In genomic region chrX:136227768-136228167, GRCm38 (mm10) we compare ENCODE assay signal across 19 mouse cellular contexts. TPM values are rescaled to one million over a fixed set of nuclear protein-coding genes. Genes with fewer than 3 reads are reported as not detected.
DNase-seq lines count a peak whose midpoint lies in the region; ATAC-seq and TF ChIP-seq lines count a peak whose summit lies in the region.
"Had no signal": no experiment of that assay in that cellular context is flagged by ENCODE, and none has a peak within 500 bp of the region (broad histone marks: within the 10 kb centered on the region; RNA-seq: fewer than 3 reads in every experiment).

No protein-coding gene starts in this region.

- no peak overlapping the region for H3K9ac ChIP-seq in embryonic facial prominence, embryonic 14.5 days (ENCODE audit: low read depth, low read length)
- no peak overlapping the region for H3K9ac ChIP-seq in liver, postnatal 0 days (replicated peaks)
- H3K9ac ChIP-seq in liver, embryonic 12.5 days = no peak overlapping the region
- H3K9ac ChIP-seq: forebrain, embryonic 15.5 days had no signal

- no peak overlapping the region for H3K4me2 ChIP-seq in embryonic facial prominence, embryonic 14.5 days (ENCODE audit: low read depth, low read length)
- no peak overlapping the region for H3K4me2 ChIP-seq in liver, postnatal 0 days (ENCODE audit: low read depth, low read length)
- H3K4me2 ChIP-seq in liver, embryonic 12.5 days = no peak overlapping the region
- H3K4me2 ChIP-seq: forebrain, embryonic 15.5 days had no signal

- TF ChIP-seq CTCF in liver, postnatal 0 days (IDR thresholded peaks at IDR 0.05; ENCODE audit: low read depth) = no peak

- H3K27ac ChIP-seq in embryonic facial prominence, embryonic 14.5 days (replicated peaks; ENCODE audit: low read depth, low read length) = no peak overlapping the region
- no peak overlapping the region for H3K27ac ChIP-seq in embryonic facial prominence, embryonic 10.5 days (replicated peaks)
- H3K27ac ChIP-seq in liver, postnatal 0 days (ENCODE audit: low read depth) = no peak overlapping the region
- H3K27ac ChIP-seq in liver, embryonic 12.5 days = no peak overlapping the region
- H3K27ac ChIP-seq: forebrain, embryonic 15.5 days had no signal

- no peak for TF ChIP-seq EP300 in liver, postnatal 0 days (IDR thresholded peaks at IDR 0.05; ENCODE audit: low read depth)

- no peaks in the 10 kb centered on the region for H3K4me1 ChIP-seq in embryonic facial prominence, embryonic 14.5 days (ENCODE audit: control insufficient read depth, insufficient read depth, low read length)
- H3K4me1 ChIP-seq in embryonic facial prominence, embryonic 10.5 days = no peaks in the 10 kb centered on the region
- no peaks in the 10 kb centered on the region for H3K4me1 ChIP-seq in liver, postnatal 0 days (ENCODE audit: insufficient read depth)
- no peaks in the 10 kb centered on the region for H3K4me1 ChIP-seq in liver, embryonic 12.5 days
- H3K4me1 ChIP-seq: forebrain, embryonic 15.5 days had no signal

- peaks cover 5% of the 10 kb centered on the region for H3K27me3 ChIP-seq in embryonic facial prominence, embryonic 14.5 days (replicated peaks; ENCODE audit: control insufficient read depth, insufficient read depth, low read length)
- H3K27me3 ChIP-seq in embryonic facial prominence, embryonic 10.5 days (replicated peaks; ENCODE audit: low read depth, poor library complexity, severe bottlenecking) = peaks cover 19% of the 10 kb centered on the region
- H3K27me3 ChIP-seq in liver, postnatal 0 days (ENCODE audit: insufficient read depth, low read length) = no peaks in the 10 kb centered on the region
- H3K27me3 ChIP-seq in liver, embryonic 12.5 days (replicated peaks) = 0 out of 2 replicates have a peak, but pooled peaks cover 7% of the 10 kb centered on the region
- H3K27me3 ChIP-seq: forebrain, embryonic 15.5 days had no signal

- no peaks in the 10 kb centered on the region for H3K36me3 ChIP-seq in embryonic facial prominence, embryonic 14.5 days (ENCODE audit: control insufficient read depth, insufficient read depth, low read length)
- no peaks in the 10 kb centered on the region for H3K36me3 ChIP-seq in embryonic facial prominence, embryonic 10.5 days (replicated peaks)
- H3K36me3 ChIP-seq in liver, postnatal 0 days (replicated peaks; ENCODE audit: insufficient read depth, low read length) = no peaks in the 10 kb centered on the region
- H3K36me3 ChIP-seq in liver, embryonic 12.5 days = no peaks in the 10 kb centered on the region
- H3K36me3 ChIP-seq: forebrain, embryonic 15.5 days had no signal

- peak; percentile 44 for DNase-seq in embryonic facial prominence, embryonic 14.5 days (ENCODE audit: low spot score)
- DNase-seq in embryonic facial prominence, embryonic 10.5 days (ENCODE audit: low spot score) = no peak
- peak; percentile 56 for DNase-seq in heart, postnatal 4 days
- DNase-seq in heart, adult 11 months = no peak
- DNase-seq in liver, postnatal 0 days = peak; percentile 15
- DNase-seq in mesoderm, embryonic 11.5 days (ENCODE audit: low read depth, low spot score) = peak; percentile 26
- DNase-seq: B cell, adult 2 months; cerebellum, postnatal 25 days; layer of hippocampus, postnatal 36 days; liver; lung, adult 2 months; right cerebral cortex, adult 18-20 months; thymus, postnatal 36 days had no signal

- WGBS in embryonic facial prominence, embryonic 14.5 days = 48% methylated on average over 5 of the region's 5 CpGs
- 80% methylated on average over 5 of the region's 5 CpGs for WGBS in embryonic facial prominence, embryonic 10.5 days
- WGBS in liver, postnatal 0 days (ENCODE audit: insufficient replicate concordance) = 61% methylated on average over 5 of the region's 5 CpGs
- 60% methylated on average over 5 of the region's 5 CpGs for WGBS in liver, embryonic 12.5 days (ENCODE audit: insufficient replicate concordance)

- H3K4me3 ChIP-seq in embryonic facial prominence, embryonic 14.5 days (ENCODE audit: low read depth, low read length) = no peak overlapping the region
- H3K4me3 ChIP-seq in embryonic facial prominence, embryonic 10.5 days = no peak overlapping the region
- H3K4me3 ChIP-seq in liver, postnatal 0 days (ENCODE audit: low read depth, low read length) = no peak overlapping the region
- no peak overlapping the region for H3K4me3 ChIP-seq in liver, embryonic 12.5 days
- H3K4me3 ChIP-seq: forebrain, embryonic 15.5 days had no signal

- H3K9me3 ChIP-seq in embryonic facial prominence, embryonic 14.5 days (ENCODE audit: control insufficient read depth, low read length) = no peaks in the 10 kb centered on the region
- no peaks in the 10 kb centered on the region for H3K9me3 ChIP-seq in embryonic facial prominence, embryonic 10.5 days
- no peaks in the 10 kb centered on the region for H3K9me3 ChIP-seq in liver, postnatal 0 days (ENCODE audit: low read length)
- H3K9me3 ChIP-seq in liver, embryonic 12.5 days (replicated peaks) = no peaks in the 10 kb centered on the region
- H3K9me3 ChIP-seq: forebrain, embryonic 15.5 days had no signal

- no peak for ATAC-seq in embryonic facial prominence, embryonic 14.5 days (ENCODE audit: low read depth)
- no peak for ATAC-seq in liver, postnatal 0 days
- no peak for ATAC-seq in liver, embryonic 12.5 days
- ATAC-seq: forebrain, embryonic 15.5 days; midbrain, embryonic 16.5 days had no signal

RNA-seq across cellular contexts. Expression of gene Bex1, which starts 12.5 kb away (rescaled TPM):
- 131 and 140 TPM in 2 replicates for polyA plus RNA-seq in embryonic facial prominence, embryonic 14.5 days (2014; fragmentation: Nextera tagmentation; extraction: Ambion mirVana)
- polyA plus RNA-seq in embryonic facial prominence, embryonic 10.5 days (2016; fragmentation: Nextera tagmentation; extraction: Ambion mirVana) = 135 and 145 TPM in 2 replicates
- total RNA-seq in heart, postnatal 4 days (2021) = 100 to 1,000 TPM; 145 to 157 TPM
- 134 and 163 TPM in 2 replicates for polyA plus RNA-seq in liver, postnatal 0 days (2015; fragmentation: Nextera tagmentation; extraction: Ambion mirVana)
- polyA plus RNA-seq in liver, embryonic 12.5 days (2016; fragmentation: Nextera tagmentation; extraction: Ambion mirVana) = 147 and 153 TPM in 2 replicates

RNA-seq across cellular contexts. Expression of gene Tceal7, which starts 13.2 kb away (rescaled TPM):
- polyA plus RNA-seq in embryonic facial prominence, embryonic 14.5 days (2014; fragmentation: Nextera tagmentation; extraction: Ambion mirVana) = 271 and 420 TPM in 2 replicates
- polyA plus RNA-seq in embryonic facial prominence, embryonic 10.5 days (2016; fragmentation: Nextera tagmentation; extraction: Ambion mirVana) = 0.58 and 0.82 TPM in 2 replicates
- total RNA-seq in heart, postnatal 4 days (2021) = 10 to 100 TPM; 24.0 to 86.2 TPM
- polyA plus RNA-seq in liver, postnatal 0 days (2015; fragmentation: Nextera tagmentation; extraction: Ambion mirVana) = 0.36 and 5.2 TPM in 2 replicates
- 0.98 and 1.4 TPM in 2 replicates for polyA plus RNA-seq in liver, embryonic 12.5 days (2016; fragmentation: Nextera tagmentation; extraction: Ambion mirVana)
- total RNA-seq: megakaryocyte progenitor cell, adult 5-6 weeks had no signal
- polyA plus RNA-seq: gonadal fat pad, adult 2 months; lung, adult 2 months; small intestine, adult 2 months had no signal

RNA-seq across cellular contexts. Expression of gene Tceal9, which starts 17.1 kb away (rescaled TPM):
- 553 and 556 TPM in 2 replicates for polyA plus RNA-seq in embryonic facial prominence, embryonic 14.5 days (2014; fragmentation: Nextera tagmentation; extraction: Ambion mirVana)
- polyA plus RNA-seq in embryonic facial prominence, embryonic 10.5 days (2016; fragmentation: Nextera tagmentation; extraction: Ambion mirVana) = 471 and 531 TPM in 2 replicates
- total RNA-seq in heart, postnatal 4 days (2021) = 100 to 1,000 TPM; 210 to 224 TPM
- polyA plus RNA-seq in liver, postnatal 0 days (2015; fragmentation: Nextera tagmentation; extraction: Ambion mirVana) = 220 and 246 TPM in 2 replicates
- polyA plus RNA-seq in liver, embryonic 12.5 days (2016; fragmentation: Nextera tagmentation; extraction: Ambion mirVana) = 223 and 224 TPM in 2 replicates

RNA-seq across cellular contexts. Expression of gene Tceal5, which starts 24.1 kb away (rescaled TPM):
- polyA plus RNA-seq in embryonic facial prominence, embryonic 14.5 days (2014; fragmentation: Nextera tagmentation; extraction: Ambion mirVana) = 6.6 and 7.0 TPM in 2 replicates
- 4.8 and 5.6 TPM in 2 replicates for polyA plus RNA-seq in embryonic facial prominence, embryonic 10.5 days (2016; fragmentation: Nextera tagmentation; extraction: Ambion mirVana)
- total RNA-seq in heart, postnatal 4 days (2021) = 10 to 100 TPM; 18.0 to 23.2 TPM
- 12.7 and 16.3 TPM in 2 replicates for polyA plus RNA-seq in liver, postnatal 0 days (2015; fragmentation: Nextera tagmentation; extraction: Ambion mirVana)
- polyA plus RNA-seq in liver, embryonic 12.5 days (2016; fragmentation: Nextera tagmentation; extraction: Ambion mirVana) = 5.2 and 5.8 TPM in 2 replicates

RNA-seq across cellular contexts. Expression of gene Bex3, which starts 42.3 kb away (rescaled TPM):
- 391 and 421 TPM in 2 replicates for polyA plus RNA-seq in embryonic facial prominence, embryonic 14.5 days (2014; fragmentation: Nextera tagmentation; extraction: Ambion mirVana)
- polyA plus RNA-seq in embryonic facial prominence, embryonic 10.5 days (2016; fragmentation: Nextera tagmentation; extraction: Ambion mirVana) = 691 TPM in 2 replicates
- 100 to 1,000 TPM; 191 to 204 TPM for total RNA-seq in heart, postnatal 4 days (2021)
- polyA plus RNA-seq in liver, postnatal 0 days (2015; fragmentation: Nextera tagmentation; extraction: Ambion mirVana) = 179 and 196 TPM in 2 replicates
- 273 and 279 TPM in 2 replicates for polyA plus RNA-seq in liver, embryonic 12.5 days (2016; fragmentation: Nextera tagmentation; extraction: Ambion mirVana)

Comparison
In these comparisons a context has a peak if more than half of its experiments do, and no peak if none do; other contexts are left out.
1. DNase-seq: peak in embryonic facial prominence, embryonic 14.5 days (single experiment), heart, postnatal 4 days (single experiment), liver, postnatal 0 days (single experiment) and mesoderm, embryonic 11.5 days (single experiment); none in embryonic facial prominence, embryonic 10.5 days (single experiment) and heart, adult 11 months (single experiment).
2. RNA of gene Tceal7, which starts 13.2 kb away (polyA plus RNA-seq): 271 to 420 TPM in embryonic facial prominence, embryonic 14.5 days; 0.98 to 1.4 TPM in liver, embryonic 12.5 days, 0.58 to 0.82 TPM in embryonic facial prominence, embryonic 10.5 days and 0.36 to 5.2 TPM in liver, postnatal 0 days; every median in the first group is over 10 times any median in the second.